Mouse (Mus musculus) myocyte (in vitro differentiated cells): ENCODE data around the gene Nfe2.

Experiments
- MAX ChIP-seq: IDR thresholded peaks from one replicate; pipeline ENCODE4 v1.6.1; 2011; ENCODE audit warnings: low read depth, mild to moderate bottlenecking, control low read depth
- MYOG ChIP-seq, 3 experiments: IDR thresholded peaks; one replicate each; pipeline ENCODE4 v1.6.1; 2011; ENCODE audit warnings: control low read depth in 2 of 3, low read depth in 2 of 3, mild to moderate bottlenecking in 2 of 3; ENCODE audit not compliant: insufficient read length in 2 of 3, control insufficient read depth in 1 of 3, insufficient read depth in 1 of 3
- POLR2A ChIP-seq: IDR thresholded peaks from one replicate; pipeline ENCODE4 v1.6.1; 2011; ENCODE audit warnings: low read depth, mild to moderate bottlenecking, control low read depth, moderate library complexity; ENCODE audit not compliant: insufficient read length
- SRF ChIP-seq: IDR thresholded peaks from one replicate; pipeline ENCODE4 v1.6.1; 2011; ENCODE audit warnings: low read depth; ENCODE audit not compliant: control insufficient read depth, insufficient read length
- TCF12 ChIP-seq: IDR thresholded peaks from one replicate; pipeline ENCODE4 v1.6.1; 2011; ENCODE audit warnings: mild to moderate bottlenecking, control low read depth; ENCODE audit not compliant: poor library complexity, insufficient read depth, severe bottlenecking
- TCF3 ChIP-seq: IDR thresholded peaks from one replicate; pipeline ENCODE4 v1.6.1; 2011; ENCODE audit warnings: low read depth, control low read depth; ENCODE audit not compliant: insufficient read length

GRCm38 (mm10) chr15:103289600-103289999 lies 31.4 kb upstream of the Nfe2 start:
- no peak for TF ChIP-seq MAX
- no peak for TF ChIP-seq POLR2A
- TF ChIP-seq MYOG (IDR thresholded peaks at IDR 0.05; ENCODE audit: control insufficient read depth in 1 of 3, insufficient read depth in 1 of 3, insufficient read length in 2 of 3, low read depth in 2 of 3): no peak
- no peak for TF ChIP-seq TCF3
- no peak for TF ChIP-seq SRF
- TF ChIP-seq TCF12: no peak
